9 mouse cellular contexts compared by ENCODE assay signal in genomic region chr7:15975904-15976303, GRCm38 (mm10). TPM values are rescaled to one million over a fixed set of nuclear protein-coding genes. Genes with fewer than 3 reads are reported as not detected.
A peak's percentile ranks its signal among the peaks of the same experiment; 100 is the strongest.
DNase-seq lines count a peak whose midpoint lies in the region; ATAC-seq and TF ChIP-seq lines count a peak whose summit lies in the region.
"Had no signal": no experiment of that assay in that cellular context is flagged by ENCODE, and none has a peak within 500 bp of the region (broad histone marks: within the 10 kb centered on the region; RNA-seq: fewer than 3 reads in every experiment).

No protein-coding gene starts in this region.

- no peak overlapping the region for H3K9ac ChIP-seq in heart, postnatal 0 days (replicated peaks; ENCODE audit: low read depth, low read length)
- no peak overlapping the region for H3K9ac ChIP-seq in liver, adult 2 months (ENCODE audit: low read depth, low read length)
- H3K9ac ChIP-seq: limb, embryonic 15.5 days had no signal

- ATAC-seq in heart, postnatal 0 days (ENCODE audit: insufficient read depth, low read depth), result peak; percentile 33; the same call in 1 of the 2 replicates

- no peak for TF ChIP-seq POLR2A in liver, adult 2 months (IDR thresholded peaks at IDR 0.05; ENCODE audit: extremely low read depth, insufficient read depth, low read length)
- no peak for TF ChIP-seq POLR2A in small intestine, adult 2 months (IDR thresholded peaks at IDR 0.05; ENCODE audit: low read depth, low read length)

- no peaks in the 10 kb centered on the region for H3K79me2 ChIP-seq in liver, adult 2 months (ENCODE audit: control insufficient read depth, insufficient read depth, low read length)

- no peak for TF ChIP-seq EP300 in heart, postnatal 0 days (IDR thresholded peaks at IDR 0.05; ENCODE audit: low read depth)

- peak; percentile 58 for DNase-seq in heart, postnatal 0 days (ENCODE audit: low spot score)
- DNase-seq in heart, adult 8-10 months (ENCODE audit: low spot score), result no peak
- DNase-seq in B cell, adult 2 months, result peak; percentile 64 to 65
- peak; percentile 75 for DNase-seq in R1 (ENCODE audit: low read depth, low spot score)
- peak; percentile 54 for DNase-seq in embryonic facial prominence, embryonic 10.5 days (ENCODE audit: low spot score)
- DNase-seq in liver, adult 2 months (ENCODE audit: extremely low read depth, low read depth, low spot score), result no peak
- DNase-seq in natural killer cell, adult 2 months (ENCODE audit: low spot score in 2 of 2), result no peak

- no peak overlapping the region for H3K4me3 ChIP-seq in heart, postnatal 0 days (ENCODE audit: low read depth, low read length)
- no peak overlapping the region for H3K4me3 ChIP-seq in embryonic facial prominence, embryonic 10.5 days
- H3K4me3 ChIP-seq in liver, adult 2 months (ENCODE audit: insufficient read depth, low read depth, low read length), result no peak overlapping the region
- H3K4me3 ChIP-seq in small intestine, adult 2 months (ENCODE audit: low read depth, low read length), result no peak overlapping the region
- H3K4me3 ChIP-seq: limb, embryonic 15.5 days had no signal

- H3K27me3 ChIP-seq in heart, postnatal 0 days (ENCODE audit: control insufficient read depth, insufficient read depth, low read length), result no peaks in the 10 kb centered on the region
- H3K27me3 ChIP-seq in embryonic facial prominence, embryonic 10.5 days (replicated peaks; ENCODE audit: low read depth, poor library complexity, severe bottlenecking), result no peaks in the 10 kb centered on the region
- H3K27me3 ChIP-seq in liver, adult 2 months (ENCODE audit: control insufficient read depth, insufficient read depth, low read length), result no peaks in the 10 kb centered on the region
- no peaks in the 10 kb centered on the region for H3K27me3 ChIP-seq in small intestine, adult 2 months (ENCODE audit: control insufficient read depth, insufficient read depth, low read length)
- H3K27me3 ChIP-seq: limb, embryonic 15.5 days had no signal

- peaks cover 49% of the 10 kb centered on the region for H3K36me3 ChIP-seq in heart, postnatal 0 days (replicated peaks; ENCODE audit: control insufficient read depth, insufficient read depth, low read length)
- H3K36me3 ChIP-seq in embryonic facial prominence, embryonic 10.5 days (replicated peaks), result peaks cover 99% of the 10 kb centered on the region
- H3K36me3 ChIP-seq in liver, adult 2 months (ENCODE audit: control insufficient read depth, insufficient read depth, low read length), result peaks cover 7% of the 10 kb centered on the region; the same call in 1 of the 2 replicates
- peaks cover 58% of the 10 kb centered on the region for H3K36me3 ChIP-seq in small intestine, adult 2 months (ENCODE audit: control insufficient read depth, insufficient read depth, low read length)

- H3K9me3 ChIP-seq in heart, postnatal 0 days (replicated peaks; ENCODE audit: control insufficient read depth, low read length), result no peaks in the 10 kb centered on the region
- H3K9me3 ChIP-seq in embryonic facial prominence, embryonic 10.5 days, result peaks cover 7% of the 10 kb centered on the region; the same call in 1 of the 2 replicates
- H3K9me3 ChIP-seq: limb, embryonic 15.5 days had no signal

- H3K4me1 ChIP-seq in heart, postnatal 0 days (ENCODE audit: control insufficient read depth, insufficient read depth), result peaks cover 9% of the 10 kb centered on the region
- no peaks in the 10 kb centered on the region for H3K4me1 ChIP-seq in embryonic facial prominence, embryonic 10.5 days
- H3K4me1 ChIP-seq in liver, adult 2 months (ENCODE audit: control insufficient read depth, insufficient read depth, low read length), result peaks cover 9% of the 10 kb centered on the region
- H3K4me1 ChIP-seq in small intestine, adult 2 months (ENCODE audit: control insufficient read depth, insufficient read depth, insufficient read length, low read length), result peaks cover 2% of the 10 kb centered on the region; the same call in 1 of the 2 replicates
- H3K4me1 ChIP-seq: limb, embryonic 15.5 days had no signal

- peak; percentile 88 for TF ChIP-seq CTCF in heart, postnatal 0 days (IDR thresholded peaks at IDR 0.05; ENCODE audit: low read depth)
- TF ChIP-seq CTCF in liver, adult 2 months (IDR thresholded peaks at IDR 0.05; ENCODE audit: low read depth, low read length), result peak; percentile 88
- TF ChIP-seq CTCF in small intestine, adult 2 months (IDR thresholded peaks at IDR 0.05; ENCODE audit: extremely low read depth, insufficient read length, insufficient replicate concordance, low read depth, low read length), result peak; percentile 81; the same call in 1 of the 2 replicates

- no peak overlapping the region for H3K27ac ChIP-seq in heart, postnatal 0 days (ENCODE audit: low read depth)
- no peak overlapping the region for H3K27ac ChIP-seq in embryonic facial prominence, embryonic 10.5 days (replicated peaks)
- H3K27ac ChIP-seq in liver, adult 2 months (replicated peaks; ENCODE audit: insufficient read depth, low read depth, low read length), result no peak overlapping the region
- H3K27ac ChIP-seq in small intestine, adult 2 months (ENCODE audit: insufficient read depth, low read depth, low read length), result no peak overlapping the region
- H3K27ac ChIP-seq: limb, embryonic 15.5 days had no signal

- 73% methylated on average over 4 of the region's 4 CpGs for WGBS in heart, postnatal 0 days
- 81% methylated on average over 4 of the region's 4 CpGs for WGBS in embryonic facial prominence, embryonic 10.5 days
- WGBS in liver, adult 2 months, result 71% methylated on average over 4 of the region's 4 CpGs
- 69% methylated on average over 4 of the region's 4 CpGs for whole genome bisulfite sequencing in small intestine, adult 2 months

- no peak overlapping the region for H3K4me2 ChIP-seq in heart, postnatal 0 days (ENCODE audit: low read depth, low read length)
- H3K4me2 ChIP-seq: limb, embryonic 15.5 days had no signal

RNA-seq across cellular contexts. Expression of gene Ehd2, which starts 8.5 kb away (rescaled TPM):
- total RNA-seq in heart, postnatal 0 days (2014; rRNA removed; ENCODE audit: low replicate concordance), result 66.7 and 80.0 TPM in 2 replicates
- 47.5 and 48.7 TPM in 2 replicates for polyA plus RNA-seq in heart, postnatal 0 days (2015; fragmentation: Nextera tagmentation; extraction: Ambion mirVana)
- 10 to 100 TPM; 54.4 to 95.0 (median 82.9) TPM for total RNA-seq in heart, adult 8-10 months (2022)
- 11.6 and 13.8 TPM in 2 replicates for polyA plus RNA-seq in embryonic facial prominence, embryonic 10.5 days (2016; fragmentation: Nextera tagmentation; extraction: Ambion mirVana)
- 1.0 and 1.4 TPM in 2 replicates for total RNA-seq in liver, adult 2 months (2014; rRNA removed)
- polyA plus RNA-seq in liver, adult 2 months (2012; rRNA removed), result 1.6 and 1.7 TPM in 2 replicates
- 11.9 and 14.5 TPM in 2 replicates for polyA plus RNA-seq in small intestine, adult 2 months (2012; rRNA removed)

RNA-seq across cellular contexts. Expression of gene Nop53, which starts 30.0 kb away (rescaled TPM):
- 81.6 and 102 TPM in 2 replicates for total RNA-seq in heart, postnatal 0 days (2014; rRNA removed; ENCODE audit: low replicate concordance)
- 120 and 128 TPM in 2 replicates for polyA plus RNA-seq in heart, postnatal 0 days (2015; fragmentation: Nextera tagmentation; extraction: Ambion mirVana)
- total RNA-seq in heart, adult 8-10 months (2022), result 100 to 1,000 TPM; 121 to 147 (median 136) TPM
- polyA plus RNA-seq in embryonic facial prominence, embryonic 10.5 days (2016; fragmentation: Nextera tagmentation; extraction: Ambion mirVana), result 180 and 185 TPM in 2 replicates
- 57.3 and 59.6 TPM in 2 replicates for total RNA-seq in liver, adult 2 months (2014; rRNA removed)
- 65.2 and 69.5 TPM in 2 replicates for polyA plus RNA-seq in liver, adult 2 months (2012; rRNA removed)
- 56.8 and 120 TPM in 2 replicates for polyA plus RNA-seq in small intestine, adult 2 months (2012; rRNA removed)

RNA-seq across cellular contexts. Expression of gene Selenow, which starts 53.7 kb away (rescaled TPM):
- 292 and 404 TPM in 2 replicates for total RNA-seq in heart, postnatal 0 days (2014; rRNA removed; ENCODE audit: low replicate concordance)
- 632 and 642 TPM in 2 replicates for polyA plus RNA-seq in heart, postnatal 0 days (2015; fragmentation: Nextera tagmentation; extraction: Ambion mirVana)
- 100 to 1,000 TPM; 183 to 219 (median 204) TPM for total RNA-seq in heart, adult 8-10 months (2022)
- 756 and 839 TPM in 2 replicates for polyA plus RNA-seq in embryonic facial prominence, embryonic 10.5 days (2016; fragmentation: Nextera tagmentation; extraction: Ambion mirVana)
- total RNA-seq in liver, adult 2 months (2014; rRNA removed), result 67.9 and 68.1 TPM in 2 replicates
- polyA plus RNA-seq in liver, adult 2 months (2012; rRNA removed), result 250 and 292 TPM in 2 replicates
- 160 and 311 TPM in 2 replicates for polyA plus RNA-seq in small intestine, adult 2 months (2012; rRNA removed)

Comparison
In these comparisons a context has a peak if more than half of its experiments do, and no peak if none do; other contexts are left out.
1. DNase-seq: peak in heart, postnatal 0 days (single experiment), B cell, adult 2 months (2 of 2), R1 (single experiment) and embryonic facial prominence, embryonic 10.5 days (single experiment); none in heart, adult 8-10 months (single experiment), liver, adult 2 months (single experiment) and natural killer cell, adult 2 months (0 of 2).
2. Peak in every context shown above with its lines, with median percentiles within 50 percentile points of each other: CTCF ChIP-seq.